Mouse (Mus musculus): ENCODE measurements around the gene Cdk8. TPM values are rescaled to one million over a fixed set of nuclear protein-coding genes. Genes with fewer than 3 reads are reported as not detected.

The Cdk8 gene
- total RNA-seq, 2 experiments from 2014 or later: 55.0 to 56.3 TPM

- DNase-seq (ENCODE audit: low spot score in 2 of 2): no peak
Measured at GRCm38 (mm10) chr5:146232056-146232675, 1.1 kb downstream of the Cdk8 start.

- DNase-seq (ENCODE audit: low spot score in 2 of 2): no peak
Measured at GRCm38 (mm10) chr5:146232816-146233215, 1.8 kb downstream of the Cdk8 start.

- no peak for DNase-seq (ENCODE audit: low spot score in 2 of 2)
Measured at GRCm38 (mm10) chr5:146234336-146234735, 3.3 kb downstream of the Cdk8 start.

GRCm38 (mm10) chr5:146238274-146238673 is 7.2 kb downstream of the Cdk8 start:
- DNase-seq (ENCODE audit: low spot score in 2 of 2): no peak

GRCm38 (mm10) chr5:146240771-146241170 is 9.7 kb downstream of the Cdk8 start:
- DNase-seq (ENCODE audit: low spot score in 2 of 2): no peak

- DNase-seq (ENCODE audit: low spot score in 2 of 2): no peak
Measured at GRCm38 (mm10) chr5:146241202-146241601, 10.2 kb downstream of the Cdk8 start.

GRCm38 (mm10) chr5:146245193-146245592 is 14.2 kb downstream of the Cdk8 start:
- no peak for DNase-seq (ENCODE audit: low spot score in 2 of 2)

GRCm38 (mm10) chr5:146245646-146246370 is 14.8 kb downstream of the Cdk8 start:
- no peak for DNase-seq (ENCODE audit: low spot score in 2 of 2)

- DNase-seq (ENCODE audit: low spot score in 2 of 2): no peak
Measured at GRCm38 (mm10) chr5:146246386-146246785, 15.4 kb downstream of the Cdk8 start.

- no peak for DNase-seq (ENCODE audit: low spot score in 2 of 2)
Measured at GRCm38 (mm10) chr5:146247709-146248108, 16.7 kb downstream of the Cdk8 start.

- no peak for DNase-seq (ENCODE audit: low spot score in 2 of 2)
Measured at GRCm38 (mm10) chr5:146248746-146249145, 17.7 kb downstream of the Cdk8 start.

GRCm38 (mm10) chr5:146250369-146251075 is 19.5 kb downstream of the Cdk8 start:
- no peak for DNase-seq (ENCODE audit: low spot score in 2 of 2)

- no peak for DNase-seq (ENCODE audit: low spot score in 2 of 2)
Measured at GRCm38 (mm10) chr5:146251663-146252429, 20.8 kb downstream of the Cdk8 start.

GRCm38 (mm10) chr5:146253644-146254043 is 22.6 kb downstream of the Cdk8 start:
- no peak for DNase-seq (ENCODE audit: low spot score in 2 of 2)

GRCm38 (mm10) chr5:146260003-146260402 is 29.0 kb downstream of the Cdk8 start:
- DNase-seq (ENCODE audit: low spot score in 2 of 2): no peak

GRCm38 (mm10) chr5:146265934-146266591 is 35.0 kb downstream of the Cdk8 start:
- DNase-seq (ENCODE audit: low spot score in 2 of 2): no peak

- DNase-seq (ENCODE audit: low spot score in 2 of 2): no peak
Measured at GRCm38 (mm10) chr5:146267776-146268175, 36.7 kb downstream of the Cdk8 start.

- no peak for DNase-seq (ENCODE audit: low spot score in 2 of 2)
Measured at GRCm38 (mm10) chr5:146270593-146270992, 39.6 kb downstream of the Cdk8 start.

GRCm38 (mm10) chr5:146271662-146272061 is 40.6 kb downstream of the Cdk8 start:
- no peak for DNase-seq (ENCODE audit: low spot score in 2 of 2)

- no peak for DNase-seq (ENCODE audit: low spot score in 2 of 2)
Measured at GRCm38 (mm10) chr5:146273096-146273495, 42.1 kb downstream of the Cdk8 start.
